Mouse (Mus musculus) kidney, embryonic 14.5 days (tissue): ENCODE measurements around the gene Csad. TPM values are rescaled to one million over a fixed set of nuclear protein-coding genes. Genes with fewer than 3 reads are reported as not detected.
"Not testable (repeated sequence)": the region's sequence is repeated elsewhere in the genome, so short reads cannot be mapped to it uniquely, and the experiment has no call there.

ENCODE experiments used
- ATAC-seq: fragments of 200-750 bp; cut with Nextera tagmentation; 2 replicates; pipeline ENCODE4 v1.8.0; 2017; ENCODE audit warnings: moderate number of reproducible peaks, mild to moderate bottlenecking, moderate TSS enrichment, moderate library complexity; ENCODE audit not compliant: low FRiP score, low TSS enrichment
- H3K27ac ChIP-seq: fragments of 300-500 bp; sonication (generic); 2 replicates; pipeline ENCODE4 v1.5.1; 2014; ENCODE audit warnings: low read depth, mild to moderate bottlenecking, low read length, moderate library complexity, mixed read lengths
- H3K27me3 ChIP-seq: fragments of 300-500 bp; sonication (generic); 2 replicates; pipeline ENCODE4 v1.6.1; 2014; ENCODE audit warnings: mild to moderate bottlenecking, low read length; ENCODE audit not compliant: control insufficient read depth, insufficient read depth
- H3K36me3 ChIP-seq: fragments of 300-500 bp; sonication (generic); 2 replicates; pipeline ENCODE4 v1.6.1; 2014; ENCODE audit warnings: low read length, mixed read lengths; ENCODE audit not compliant: control insufficient read depth, insufficient read depth
- H3K4me1 ChIP-seq: fragments of 300-500 bp; sonication (generic); 2 replicates; pipeline ENCODE4 v1.6.1; 2014; ENCODE audit warnings: low read length, mixed read lengths; ENCODE audit not compliant: control insufficient read depth, insufficient read depth
- H3K4me2 ChIP-seq: fragments of 300-500 bp; sonication (generic); replicated peaks from 2 replicates; pipeline ENCODE4 v1.6.1; 2014; ENCODE audit warnings: low read depth, mild to moderate bottlenecking, low read length
- H3K4me3 ChIP-seq: fragments of 300-500 bp; sonication (generic); 2 replicates; pipeline ENCODE4 v1.5.1; 2014; ENCODE audit warnings: mild to moderate bottlenecking, low read length
- H3K9ac ChIP-seq: fragments of 300-500 bp; sonication (generic); 2 replicates; pipeline ENCODE4 v1.6.1; 2014; ENCODE audit warnings: low read depth, mild to moderate bottlenecking, low read length, moderate library complexity
- H3K9me3 ChIP-seq: fragments of 300-500 bp; sonication (generic); 2 replicates; pipeline ENCODE4 v1.6.1; 2016; ENCODE audit warnings: low read length; ENCODE audit not compliant: control insufficient read depth
- WGBS: fragments of 180-500 bp; shearing (Covaris S2); extraction: QIAGEN DNeasy Blood & Tissue Kit; methylation state at CpG from one replicate; pipeline ENCODE4 v1.1.7; 2014; 5-methylcytosine and 5-hydroxymethylcytosine counted together
- polyA plus RNA-seq: library from polyadenylated mRNA; unstranded; fragments of >200 nt; fragmentation: Nextera tagmentation; extraction: Ambion mirVana; gene quantifications from 2 replicates; pipeline ENCODE4 v1.2.1, GENCODE M21; 2014

The Csad gene
- polyA plus RNA-seq, 1 experiment from 2014 or later: 68.1 TPM

DNA sequence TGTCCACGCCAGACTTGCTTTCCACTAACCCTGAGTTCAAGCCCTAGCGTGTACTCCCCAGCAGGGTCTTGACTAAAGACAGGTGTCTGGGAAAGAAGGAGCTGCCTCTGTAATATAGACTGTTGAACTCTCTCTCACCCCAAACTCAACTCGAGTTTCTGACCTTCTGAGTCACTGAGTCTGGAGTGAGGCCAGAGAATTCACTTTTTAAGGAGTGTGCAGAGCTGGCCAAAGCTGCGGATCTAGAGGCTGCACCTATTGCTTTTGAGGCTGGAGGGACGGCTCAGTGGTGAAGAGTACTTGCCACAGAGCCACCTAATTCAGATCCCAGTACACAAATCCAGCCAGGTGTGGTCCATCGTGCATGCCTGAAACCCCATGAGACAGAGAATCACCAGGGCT is 36.9 kb downstream of the Csad start:
- WGBS: 20% methylated on average over 6 of the region's 6 CpGs
- Histone ChIP-seq H3K9ac (no peak overlapping the region), H3K4me3 (no peak overlapping the region), H3K4me1 (peaks cover 21% of the 10 kb centered on the region; the same call in 1 of the 2 replicates), H3K27ac (peak overlapping the region; percentile 62), H3K27me3 (no peaks in the 10 kb centered on the region), H3K9me3 (no peaks in the 10 kb centered on the region), H3K36me3 (no peaks in the 10 kb centered on the region), H3K4me2 (no peak overlapping the region)
- peak; percentile 92 for ATAC-seq

DNA sequence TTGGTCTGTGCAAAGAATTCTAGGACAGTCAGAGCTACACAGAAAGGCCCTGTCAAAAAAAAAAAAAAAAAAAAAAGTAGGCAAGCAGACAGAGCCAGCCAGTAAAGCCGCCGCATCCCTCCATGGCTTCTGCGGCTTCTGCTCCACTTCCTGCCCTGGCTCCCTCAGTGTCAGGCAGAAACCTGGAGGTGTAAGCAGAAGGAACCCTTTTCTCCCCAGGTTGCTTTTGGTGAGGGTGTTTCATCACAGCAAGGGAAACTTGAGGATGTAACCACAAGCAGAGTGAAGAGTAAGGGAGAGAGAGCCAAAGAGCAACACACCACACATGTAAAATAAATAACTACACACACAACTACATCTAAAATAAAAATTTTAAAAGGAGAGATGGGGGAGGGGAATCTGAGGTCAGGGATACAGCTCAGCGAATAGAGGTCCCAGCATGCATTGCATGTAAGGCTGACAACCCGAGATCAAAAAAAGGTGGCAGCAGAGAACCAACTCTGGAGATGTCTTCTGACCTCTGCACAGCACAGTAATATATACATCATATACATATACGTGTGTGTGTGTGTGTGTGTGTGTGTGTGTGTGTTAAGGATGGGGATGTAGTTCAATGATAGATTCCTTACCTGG is 38.9 kb downstream of the Csad start:
- no peak overlapping the region for H3K27ac ChIP-seq
- H3K27me3 ChIP-seq: no peaks in the 10 kb centered on the region
- no peak overlapping the region; the same call in 1 of the 2 replicates for H3K9ac ChIP-seq
- peaks cover 21% of the 10 kb centered on the region; the same call in 1 of the 2 replicates for H3K4me1 ChIP-seq
- H3K36me3 ChIP-seq: no peaks in the 10 kb centered on the region
- H3K4me3 ChIP-seq: no peak overlapping the region
- H3K4me2 ChIP-seq: no peak overlapping the region
- H3K9me3 ChIP-seq: no peaks in the 10 kb centered on the region
- 46% methylated on average over 6 of the region's 6 CpGs for whole genome bisulfite sequencing
- ATAC-seq: no peak

DNA sequence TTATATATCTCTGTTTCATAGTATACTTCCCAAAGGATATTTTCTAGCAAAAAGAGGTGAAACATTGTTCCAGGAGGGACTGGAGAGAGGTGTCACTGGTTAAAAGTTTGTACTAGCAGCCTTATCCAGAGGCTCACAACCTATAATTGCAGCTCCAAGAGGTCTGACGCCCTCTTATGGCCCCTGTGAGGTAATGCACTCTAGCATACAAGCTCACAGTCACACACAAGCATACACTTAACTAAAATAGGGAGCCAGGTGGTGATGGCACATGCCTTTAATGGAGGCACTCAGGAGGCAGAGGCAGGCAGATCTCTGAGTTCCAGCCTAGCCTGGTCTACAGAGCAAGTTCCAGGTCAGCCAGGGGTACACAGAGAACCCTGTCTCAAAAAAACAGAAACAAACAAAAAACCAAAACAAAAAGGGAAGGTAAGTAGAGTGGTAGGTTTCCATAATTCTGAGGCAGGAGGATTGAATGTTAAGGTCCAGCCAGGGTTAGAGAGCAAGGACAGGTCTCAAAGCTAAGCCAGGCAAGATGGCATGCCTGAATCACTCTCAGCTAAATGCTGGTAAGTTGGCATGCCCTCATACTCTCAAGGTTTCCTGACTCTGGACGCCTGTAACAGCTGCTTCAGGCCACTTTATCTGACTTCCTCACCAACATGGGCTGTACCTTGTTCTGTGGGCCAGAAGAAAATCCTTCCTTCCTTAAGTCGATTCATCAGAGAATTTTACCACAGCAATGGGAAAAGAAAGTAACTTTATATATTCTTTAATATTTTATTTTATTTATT is 40.4 kb downstream of the Csad start:
- Histone ChIP-seq H3K27me3 (no peaks in the 10 kb centered on the region), H3K4me3 (no peak overlapping the region), H3K9me3 (no peaks in the 10 kb centered on the region), H3K4me2 (no peak overlapping the region), H3K4me1 (peaks cover 19% of the 10 kb centered on the region; the same call in 1 of the 2 replicates), H3K27ac (no peak overlapping the region), H3K9ac (no peak overlapping the region), H3K36me3 (no peaks in the 10 kb centered on the region)
- ATAC-seq: no peak
- WGBS: 62% methylated on average over 3 of the region's 3 CpGs

DNA sequence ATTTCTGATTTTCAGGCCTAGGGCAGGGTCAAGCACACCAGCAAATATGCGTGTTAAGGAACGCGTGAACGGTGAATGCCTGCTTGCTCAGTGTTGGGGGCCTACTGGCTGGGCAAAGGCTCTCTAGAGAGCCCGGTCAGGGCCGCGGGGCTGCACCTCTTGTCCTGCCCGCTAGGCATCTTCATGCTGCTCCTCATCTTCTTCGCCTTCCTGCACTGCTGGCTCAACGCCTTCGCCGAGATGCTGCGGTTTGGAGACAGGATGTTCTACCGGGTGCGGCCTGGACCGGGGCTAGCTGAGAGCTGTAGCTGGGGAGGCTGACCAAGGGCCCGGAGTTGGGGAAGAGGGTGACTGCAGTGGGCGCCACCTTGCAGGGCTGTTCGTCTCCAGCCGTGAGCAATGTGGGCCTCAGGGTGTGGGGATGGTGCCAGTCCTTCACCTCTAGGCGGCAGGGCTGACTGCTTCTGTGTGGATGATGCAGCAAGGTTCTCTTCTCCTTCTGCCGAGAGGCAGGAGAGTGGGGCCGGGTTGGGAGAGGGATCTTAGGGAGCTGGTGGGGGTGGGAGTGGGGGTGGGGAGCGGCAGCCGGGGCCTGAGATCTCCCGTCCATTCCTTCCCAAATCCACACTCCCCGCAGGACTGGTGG is 44.0 kb downstream of the Csad start:
- H3K27me3 ChIP-seq: no peaks in the 10 kb centered on the region
- no peak overlapping the region for H3K4me3 ChIP-seq
- H3K9me3 ChIP-seq: no peaks in the 10 kb centered on the region
- H3K4me1 ChIP-seq: peaks cover 3% of the 10 kb centered on the region; the same call in 1 of the 2 replicates
- no peaks in the 10 kb centered on the region for H3K36me3 ChIP-seq
- H3K27ac ChIP-seq: no peak overlapping the region
- no peak overlapping the region for H3K9ac ChIP-seq
- no peak for ATAC-seq
- WGBS: 63% methylated on average over 27 of the region's 27 CpGs
- H3K4me2 ChIP-seq: no peak overlapping the region

DNA sequence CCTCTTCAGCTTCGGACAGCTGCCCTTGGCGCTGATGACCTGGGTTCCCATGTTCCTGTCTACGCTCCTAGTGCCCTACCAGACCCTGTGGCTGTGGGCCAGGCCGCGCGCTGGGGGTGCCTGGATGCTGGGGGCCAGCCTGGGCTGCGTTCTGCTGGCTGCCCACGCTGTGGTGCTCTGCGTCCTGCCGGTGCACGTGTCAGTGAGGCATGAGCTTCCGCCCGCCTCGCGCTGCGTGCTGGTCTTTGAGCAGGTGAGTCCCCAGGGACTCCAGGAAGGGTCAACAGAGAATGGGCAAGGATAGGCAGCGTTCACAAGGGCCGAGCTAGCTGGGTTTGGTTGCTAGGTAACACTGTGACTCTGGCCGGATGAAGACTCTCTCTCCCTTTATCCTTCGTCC is 47.7 kb downstream of the Csad start:
- H3K27ac ChIP-seq: no peak overlapping the region
- no peak overlapping the region for H3K9ac ChIP-seq
- H3K9me3 ChIP-seq: no peaks in the 10 kb centered on the region
- no peak overlapping the region for H3K4me3 ChIP-seq
- H3K36me3 ChIP-seq: no peaks in the 10 kb centered on the region
- 40% methylated on average over 20 of the region's 20 CpGs for WGBS
- H3K4me1 ChIP-seq: no peaks in the 10 kb centered on the region
- no peak for ATAC-seq
- no peak overlapping the region for H3K4me2 ChIP-seq
- H3K27me3 ChIP-seq: no peaks in the 10 kb centered on the region

DNA sequence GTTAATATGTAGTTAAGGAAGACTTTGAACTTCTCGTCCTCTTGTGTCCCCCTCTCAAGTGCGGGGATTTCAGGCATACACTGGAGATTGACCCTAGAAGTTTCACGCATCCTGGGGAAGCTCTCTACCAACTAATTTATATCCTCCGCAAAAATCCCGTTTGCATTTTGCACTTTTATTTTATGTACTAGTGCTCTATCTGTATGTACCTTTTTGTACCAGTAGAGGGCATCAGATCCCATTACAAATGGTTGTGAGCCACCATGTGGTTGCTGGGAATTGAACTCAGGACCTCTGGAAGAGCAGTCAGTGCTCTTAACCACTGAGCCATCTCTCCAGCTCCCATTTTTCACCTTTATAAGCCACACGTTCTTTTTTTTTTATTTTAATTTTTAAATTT is 49.5 kb downstream of the Csad start:
- H3K4me3 ChIP-seq, H3K27me3 ChIP-seq, H3K9me3 ChIP-seq, H3K4me1 ChIP-seq, H3K9ac ChIP-seq, ATAC-seq, H3K36me3 ChIP-seq, H3K27ac ChIP-seq, H3K4me2 ChIP-seq: not testable (repeated sequence)
- WGBS: 91% methylated on average over 6 of the region's 6 CpGs

DNA sequence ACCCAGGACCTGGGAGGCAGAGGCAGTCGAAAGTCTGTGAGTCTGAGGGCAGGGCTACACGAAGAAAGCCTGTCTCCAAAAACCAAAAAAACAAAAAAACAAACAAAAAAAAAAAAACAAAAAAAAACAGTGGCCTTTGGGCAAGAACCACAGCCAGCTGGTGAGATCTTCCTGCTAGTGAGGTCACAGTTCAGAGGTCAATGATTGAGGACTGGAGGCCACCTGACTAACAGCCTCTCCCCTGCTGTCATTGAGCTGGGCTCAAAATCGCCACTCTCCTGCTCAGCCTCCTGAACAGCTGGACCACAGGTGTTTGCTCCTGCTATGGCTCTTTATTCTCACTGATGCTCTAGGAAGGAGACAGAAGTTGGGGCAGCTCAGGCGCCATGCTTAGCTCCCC is 51.9 kb downstream of the Csad start:
- ATAC-seq: no peak
- 27% methylated on average over 4 of the region's 4 CpGs for WGBS

DNA sequence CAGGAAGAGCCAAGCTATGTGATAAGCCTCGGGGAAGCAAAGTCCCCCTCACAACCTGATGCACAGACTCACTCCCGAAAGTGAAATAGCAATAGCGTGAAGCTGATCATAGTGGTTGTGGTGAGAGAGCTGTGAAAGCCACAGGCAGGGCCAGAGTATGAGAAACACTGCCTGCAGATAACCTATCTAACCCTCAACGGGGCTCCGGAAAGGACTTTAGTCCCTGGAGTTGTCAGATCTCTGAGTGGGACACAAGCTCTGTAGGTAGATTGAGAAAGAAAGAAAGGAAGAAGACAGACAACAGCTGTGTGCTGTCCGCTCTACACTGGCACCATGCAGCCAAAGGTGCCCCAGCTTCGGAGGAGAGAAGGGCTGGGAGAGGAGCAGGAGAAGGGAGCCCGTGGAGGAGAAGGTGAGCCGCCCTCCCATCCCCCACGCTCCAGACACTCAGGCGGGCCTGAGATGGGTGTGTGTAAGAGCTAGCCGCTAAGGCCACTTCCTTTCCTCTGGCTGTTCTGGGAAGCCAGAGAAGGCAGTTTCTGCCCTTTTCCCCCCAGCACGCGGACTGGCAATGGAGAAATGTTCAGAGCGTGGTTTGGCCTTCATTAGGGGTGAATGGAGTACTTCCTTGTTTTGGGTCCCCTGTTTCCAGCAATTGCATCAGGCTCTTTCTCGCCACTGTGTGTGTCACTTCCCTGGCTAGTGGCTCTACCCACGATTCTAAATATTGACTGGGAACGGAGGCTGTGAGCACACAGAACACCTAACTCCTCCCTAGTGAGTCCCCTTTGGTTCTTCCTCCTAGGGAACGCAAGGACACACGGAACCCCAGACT is 54.0 kb downstream of the Csad start, which contains the start of gene Soat2:
Soat2 (plus strand) TSS at position 226 of the 835 bp plus-strand sequence.
- H3K27me3 ChIP-seq: 0 out of 2 replicates have a peak, but pooled peaks cover 2% of the 10 kb centered on the region
- no peak within 1 kb of the TSS for H3K9ac ChIP-seq
- WGBS: 43% methylated on average over 20 of the region's 20 CpGs
- no peak within 1 kb of the TSS for H3K4me3 ChIP-seq
- H3K9me3 ChIP-seq: no peaks in the 10 kb centered on the region
- no peak within 1 kb of the TSS; the same call in 1 of the 2 replicates for H3K27ac ChIP-seq
- peak within 1 kb of the TSS; percentile 16; the same call in 1 of the 2 replicates for H3K4me2 ChIP-seq
- no peak for ATAC-seq
- peaks cover 9% of the 10 kb centered on the region; the same call in 1 of the 2 replicates for H3K4me1 ChIP-seq
- H3K36me3 ChIP-seq: no peaks in the 10 kb centered on the region

More for the DNA sequence above, 51.9 kb downstream of the Csad start:
- Histone ChIP-seq H3K9ac (no peak overlapping the region), H3K4me2 (no peak overlapping the region), H3K36me3 (no peaks in the 10 kb centered on the region), H3K4me3 (no peak overlapping the region), H3K4me1 (peaks cover 9% of the 10 kb centered on the region; the same call in 1 of the 2 replicates), H3K27ac (no peak overlapping the region), H3K9me3 (no peaks in the 10 kb centered on the region), H3K27me3 (no peaks in the 10 kb centered on the region)
